Mouse (Mus musculus): ENCODE results near the gene Myh6. TPM values are rescaled to one million over a fixed set of nuclear protein-coding genes. Genes with fewer than 3 reads are reported as not detected.
"Not testable (repeated sequence)": the region's sequence is repeated elsewhere in the genome, so short reads cannot be mapped to it uniquely, and the experiment has no call there.

Gene Myh6
- polyA plus RNA-seq, 1 experiment from 2014 or later = 61.0 TPM

DNA sequence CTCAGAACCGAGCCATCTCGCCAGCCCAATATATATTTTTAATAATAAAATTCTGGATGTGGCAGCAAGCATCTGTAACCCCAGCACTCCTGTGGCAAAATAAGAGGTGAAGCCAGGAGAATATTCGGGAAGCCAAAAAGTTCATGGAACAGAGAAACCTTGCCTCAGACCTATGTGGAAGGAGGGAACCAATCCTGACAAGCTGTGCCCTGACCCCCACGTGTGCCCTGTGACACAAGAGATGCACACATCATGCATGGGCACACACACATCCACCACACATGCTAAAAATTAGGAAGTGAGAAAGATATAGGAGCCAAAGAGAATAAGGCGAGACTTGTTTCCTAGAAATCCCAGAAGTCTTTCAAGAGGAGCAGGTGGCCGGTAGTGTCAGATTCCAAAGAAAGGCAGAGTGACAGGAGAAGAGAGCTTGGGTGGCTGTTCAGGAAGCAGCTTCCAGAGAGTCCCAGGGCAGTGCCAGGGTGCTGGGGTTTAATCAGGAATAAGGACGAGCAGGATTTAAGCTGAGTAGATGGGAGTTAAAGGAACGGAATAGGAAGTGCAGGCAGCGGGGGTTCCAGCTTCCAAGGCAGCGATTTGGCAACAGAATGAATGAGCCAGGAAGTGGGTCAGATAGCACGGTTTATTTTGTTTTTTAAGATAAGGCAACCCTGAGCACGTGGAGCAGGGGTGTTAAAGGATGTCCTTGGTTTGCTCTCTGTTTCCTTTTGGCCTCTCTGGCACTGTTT, 35.4 kb upstream of the Myh6 start:
- Histone ChIP-seq H3K4me3 (ENCODE audit: low read depth, low read length) (no peak overlapping the region), H3K27ac (ENCODE audit: low read length) (no peak overlapping the region; the same call in 1 of the 2 replicates), H3K4me2 (replicated peaks; ENCODE audit: low read depth, low read length) (0 out of 2 replicates have a peak overlapping the region, but pooled peaks have one; percentile 1), H3K4me1 (ENCODE audit: insufficient read depth, low read depth, low read length) (peaks cover 15% of the 10 kb centered on the region), H3K36me3 (ENCODE audit: insufficient read depth, low read length) (no peaks in the 10 kb centered on the region), H3K27me3 (replicated peaks; ENCODE audit: insufficient read depth, low read length) (no peaks in the 10 kb centered on the region), H3K9ac (replicated peaks; ENCODE audit: low read depth) (no peak overlapping the region), H3K9me3 (ENCODE audit: low read length) (no peaks in the 10 kb centered on the region)
- TF ChIP-seq CTCF (IDR thresholded peaks at IDR 0.05) = no peak
- TF ChIP-seq EP300 (IDR thresholded peaks at IDR 0.05) = no peak
- 25% methylated on average over 12 of the region's 12 CpGs for WGBS
- no peak for ATAC-seq
- peak; percentile 32 for DNase-seq (ENCODE audit: low spot score)

- no peak for ATAC-seq
- WGBS = 94% methylated on average over 2 of the region's 2 CpGs
- peaks cover 15% of the 10 kb centered on the region for H3K4me1 ChIP-seq (ENCODE audit: insufficient read depth, low read depth, low read length)
Observed at GRCm38 (mm10) chr14:55001446-55001845, 34.7 kb upstream of the Myh6 start.

GRCm38 (mm10) chr14:55000814-55001213, 34.1 kb upstream of the Myh6 start:
- peaks cover 15% of the 10 kb centered on the region for H3K4me1 ChIP-seq (ENCODE audit: insufficient read depth, low read depth, low read length)
- 82% methylated on average over 6 of the region's 6 CpGs for WGBS
- H3K27ac ChIP-seq (ENCODE audit: low read length) = no peak overlapping the region
- no peak for ATAC-seq
- no peaks in the 10 kb centered on the region for H3K9me3 ChIP-seq (ENCODE audit: low read length)
- no peak overlapping the region for H3K4me3 ChIP-seq (ENCODE audit: low read depth, low read length)
- DNase-seq (ENCODE audit: low spot score) = no peak
- H3K27me3 ChIP-seq (replicated peaks; ENCODE audit: insufficient read depth, low read length) = no peaks in the 10 kb centered on the region
- no peak overlapping the region for H3K4me2 ChIP-seq (replicated peaks; ENCODE audit: low read depth, low read length)
- no peaks in the 10 kb centered on the region for H3K36me3 ChIP-seq (ENCODE audit: insufficient read depth, low read length)
- H3K9ac ChIP-seq (replicated peaks; ENCODE audit: low read depth) = no peak overlapping the region
- no peak for TF ChIP-seq EP300 (IDR thresholded peaks at IDR 0.05)
- TF ChIP-seq CTCF (IDR thresholded peaks at IDR 0.05) = no peak

More at GRCm38 (mm10) chr14:55001446-55001845, 34.7 kb upstream of the Myh6 start:
- no peak overlapping the region for H3K9ac ChIP-seq (replicated peaks; ENCODE audit: low read depth)
- no peaks in the 10 kb centered on the region for H3K27me3 ChIP-seq (replicated peaks; ENCODE audit: insufficient read depth, low read length)
- H3K9me3 ChIP-seq (ENCODE audit: low read length) = no peaks in the 10 kb centered on the region
- DNase-seq (ENCODE audit: low spot score) = no peak
- H3K4me2 ChIP-seq (replicated peaks; ENCODE audit: low read depth, low read length) = no peak overlapping the region
- H3K4me3 ChIP-seq (ENCODE audit: low read depth, low read length) = no peak overlapping the region
- H3K27ac ChIP-seq (ENCODE audit: low read length) = no peak overlapping the region
- H3K36me3 ChIP-seq (ENCODE audit: insufficient read depth, low read length) = no peaks in the 10 kb centered on the region
- TF ChIP-seq EP300 (IDR thresholded peaks at IDR 0.05) (no peak), CTCF (IDR thresholded peaks at IDR 0.05) (no peak)

DNA sequence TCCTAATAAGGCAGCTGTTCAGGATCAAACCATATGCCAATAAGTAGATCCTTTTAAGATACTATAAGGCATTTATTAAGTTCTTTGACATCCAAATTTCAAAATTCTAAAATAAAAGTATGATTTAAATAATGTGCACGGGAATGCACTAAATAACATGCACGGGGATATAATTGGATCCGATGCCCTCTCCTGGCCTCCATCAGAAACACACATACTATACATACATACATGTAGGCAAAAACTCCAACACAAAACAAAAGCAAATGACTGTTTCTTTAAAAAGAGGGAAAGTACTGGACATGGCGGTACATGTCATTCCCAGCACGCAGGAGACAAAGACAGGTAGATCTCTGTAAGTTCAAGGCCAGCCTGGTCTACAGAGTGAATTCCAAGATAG, 33.1 kb upstream of the Myh6 start:
- TF ChIP-seq CTCF (IDR thresholded peaks at IDR 0.05) = peak; percentile 24
- H3K4me3 ChIP-seq (ENCODE audit: low read depth, low read length); DNase-seq (ENCODE audit: low spot score); ATAC-seq; H3K36me3 ChIP-seq (ENCODE audit: insufficient read depth, low read length); H3K9ac ChIP-seq (replicated peaks; ENCODE audit: low read depth); H3K27ac ChIP-seq (ENCODE audit: low read length); H3K9me3 ChIP-seq (ENCODE audit: low read length); H3K27me3 ChIP-seq (replicated peaks; ENCODE audit: insufficient read depth, low read length); H3K4me2 ChIP-seq (replicated peaks; ENCODE audit: low read depth, low read length): not testable (repeated sequence)
- H3K4me1 ChIP-seq (ENCODE audit: insufficient read depth, low read depth, low read length) = peaks cover 15% of the 10 kb centered on the region
- WGBS = 78% methylated on average over 5 of the region's 5 CpGs

DNA sequence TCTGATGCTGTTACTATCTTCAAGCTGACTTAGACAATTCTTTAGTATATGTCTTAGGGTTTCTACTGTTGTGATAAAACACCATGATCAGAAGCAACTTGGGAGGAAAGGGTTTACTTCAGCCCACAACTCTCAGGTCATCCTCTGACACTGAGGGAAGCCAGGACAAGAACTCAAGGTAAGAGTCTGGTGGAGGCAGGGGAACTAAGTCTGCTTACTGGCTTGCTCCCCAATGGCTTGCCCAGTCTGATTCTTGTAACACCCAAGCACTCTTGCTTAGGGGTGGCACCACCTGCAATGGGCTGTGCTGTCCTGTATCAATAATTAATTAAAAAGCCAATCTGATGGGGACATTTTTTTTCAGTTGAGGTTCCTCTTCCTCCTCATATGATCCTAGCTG, 32.0 kb upstream of the Myh6 start:
- Histone ChIP-seq H3K9me3 (ENCODE audit: low read length) (no peaks in the 10 kb centered on the region), H3K36me3 (ENCODE audit: insufficient read depth, low read length) (no peaks in the 10 kb centered on the region), H3K4me2 (replicated peaks; ENCODE audit: low read depth, low read length) (no peak overlapping the region), H3K4me1 (ENCODE audit: insufficient read depth, low read depth, low read length) (peaks cover 7% of the 10 kb centered on the region), H3K27ac (ENCODE audit: low read length) (no peak overlapping the region), H3K9ac (replicated peaks; ENCODE audit: low read depth) (no peak overlapping the region), H3K27me3 (replicated peaks; ENCODE audit: insufficient read depth, low read length) (no peaks in the 10 kb centered on the region), H3K4me3 (ENCODE audit: low read depth, low read length) (no peak overlapping the region)
- no peak for ATAC-seq
- no peak for TF ChIP-seq EP300 (IDR thresholded peaks at IDR 0.05)
- TF ChIP-seq CTCF (IDR thresholded peaks at IDR 0.05) = no peak
- no peak for DNase-seq (ENCODE audit: low spot score)

- Histone ChIP-seq H3K27ac (ENCODE audit: low read length) (no peak overlapping the region), H3K4me2 (replicated peaks; ENCODE audit: low read depth, low read length) (no peak overlapping the region), H3K9ac (replicated peaks; ENCODE audit: low read depth) (no peak overlapping the region), H3K4me1 (ENCODE audit: insufficient read depth, low read depth, low read length) (no peaks in the 10 kb centered on the region), H3K4me3 (ENCODE audit: low read depth, low read length) (no peak overlapping the region), H3K9me3 (ENCODE audit: low read length) (no peaks in the 10 kb centered on the region), H3K36me3 (ENCODE audit: insufficient read depth, low read length) (no peaks in the 10 kb centered on the region), H3K27me3 (replicated peaks; ENCODE audit: insufficient read depth, low read length) (no peaks in the 10 kb centered on the region)
- ATAC-seq = no peak
- DNase-seq (ENCODE audit: low spot score) = no peak
- TF ChIP-seq CTCF (IDR thresholded peaks at IDR 0.05) (no peak), EP300 (IDR thresholded peaks at IDR 0.05) (no peak)
- 38% methylated on average over 4 of the region's 4 CpGs for WGBS
Observed at GRCm38 (mm10) chr14:54997297-54997696, 30.6 kb upstream of the Myh6 start.
